Mouse (Mus musculus) myocyte (in vitro differentiated cells): Measurements from ENCODE around the gene Fgf12. TPM values are rescaled to one million over a fixed set of nuclear protein-coding genes. Genes with fewer than 3 reads are reported as not detected.

Experiments used
- H3K27me3 ChIP-seq: one replicate; pipeline ENCODE4 v1.6.1; 2011; ENCODE audit not compliant: control insufficient read depth, insufficient read depth, insufficient read length
- H3K36me3 ChIP-seq: one replicate; pipeline ENCODE4 v1.6.1; 2011; ENCODE audit not compliant: control insufficient read depth, insufficient read depth
- H3K4me2 ChIP-seq: one replicate; pipeline ENCODE4 v1.6.1; 2011; ENCODE audit warnings: low read depth, control low read depth
- H3K4me3 ChIP-seq: one replicate; pipeline ENCODE4 v1.5.1; 2011; ENCODE audit warnings: mild to moderate bottlenecking, control low read depth, moderate library complexity
- H3K79me2 ChIP-seq: one replicate; pipeline ENCODE4 v1.6.1; 2011; ENCODE audit not compliant: control insufficient read depth, insufficient read depth
- H3ac ChIP-seq: one replicate; pipeline ENCODE4 v1.6.1; 2011; ENCODE audit not compliant: control insufficient read depth, insufficient read length
- CEBPB ChIP-seq: IDR thresholded peaks from 2 replicates; pipeline ENCODE4 v1.6.1; 2011; ENCODE audit warnings: mild to moderate bottlenecking, moderate library complexity; ENCODE audit not compliant: poor library complexity, insufficient read depth, severe bottlenecking
- E2F4 ChIP-seq: IDR thresholded peaks from one replicate; pipeline ENCODE4 v1.6.1; 2011; ENCODE audit warnings: mild to moderate bottlenecking, control low read depth, moderate library complexity; ENCODE audit not compliant: insufficient read depth
- MAX ChIP-seq: IDR thresholded peaks from one replicate; pipeline ENCODE4 v1.6.1; 2011; ENCODE audit warnings: low read depth, mild to moderate bottlenecking, control low read depth
- MYOD1 ChIP-seq, 3 experiments: IDR thresholded peaks; one replicate each; pipeline ENCODE4 v1.6.1; 2011; ENCODE audit warnings: control low read depth in 2 of 3, low read depth in 2 of 3, mild to moderate bottlenecking in 2 of 3, moderate library complexity in 1 of 3; ENCODE audit not compliant: insufficient read length in 2 of 3, control insufficient read depth in 1 of 3
- MYOG ChIP-seq, 3 experiments: IDR thresholded peaks; one replicate each; pipeline ENCODE4 v1.6.1; 2011; ENCODE audit warnings: control low read depth in 2 of 3, low read depth in 2 of 3, mild to moderate bottlenecking in 2 of 3; ENCODE audit not compliant: insufficient read length in 2 of 3, control insufficient read depth in 1 of 3, insufficient read depth in 1 of 3
- POLR2A ChIP-seq: IDR thresholded peaks from one replicate; pipeline ENCODE4 v1.6.1; 2011; ENCODE audit warnings: low read depth, mild to moderate bottlenecking, control low read depth, moderate library complexity; ENCODE audit not compliant: insufficient read length
- POLR2AphosphoS2 ChIP-seq: IDR thresholded peaks from one replicate; pipeline ENCODE4 v1.6.1; 2011; ENCODE audit warnings: low read depth, control low read depth; ENCODE audit not compliant: insufficient read length
- REST ChIP-seq: IDR thresholded peaks from one replicate; pipeline ENCODE4 v1.6.1; 2011; ENCODE audit warnings: mild to moderate bottlenecking, control low read depth, moderate library complexity; ENCODE audit not compliant: insufficient read depth, insufficient read length
- SRF ChIP-seq: IDR thresholded peaks from one replicate; pipeline ENCODE4 v1.6.1; 2011; ENCODE audit warnings: low read depth; ENCODE audit not compliant: control insufficient read depth, insufficient read length
- TCF12 ChIP-seq: IDR thresholded peaks from one replicate; pipeline ENCODE4 v1.6.1; 2011; ENCODE audit warnings: mild to moderate bottlenecking, control low read depth; ENCODE audit not compliant: poor library complexity, insufficient read depth, severe bottlenecking
- TCF3 ChIP-seq: IDR thresholded peaks from one replicate; pipeline ENCODE4 v1.6.1; 2011; ENCODE audit warnings: low read depth, control low read depth; ENCODE audit not compliant: insufficient read length
- USF1 ChIP-seq: IDR thresholded peaks from one replicate; pipeline ENCODE4 v1.6.1; 2011; ENCODE audit warnings: low read depth, mild to moderate bottlenecking, control low read depth, moderate library complexity
- polyA plus RNA-seq: library from polyadenylated mRNA; unstranded; fragments of >200 nt; fragmentation: generic; extraction: Trizol; gene quantifications from one replicate; pipeline ENCODE4 v1.2.1, GENCODE M21; 2012; ENCODE audit warnings: missing spikeins

Gene Fgf12
- polyA plus RNA-seq, 1 experiment: not detected

DNA sequence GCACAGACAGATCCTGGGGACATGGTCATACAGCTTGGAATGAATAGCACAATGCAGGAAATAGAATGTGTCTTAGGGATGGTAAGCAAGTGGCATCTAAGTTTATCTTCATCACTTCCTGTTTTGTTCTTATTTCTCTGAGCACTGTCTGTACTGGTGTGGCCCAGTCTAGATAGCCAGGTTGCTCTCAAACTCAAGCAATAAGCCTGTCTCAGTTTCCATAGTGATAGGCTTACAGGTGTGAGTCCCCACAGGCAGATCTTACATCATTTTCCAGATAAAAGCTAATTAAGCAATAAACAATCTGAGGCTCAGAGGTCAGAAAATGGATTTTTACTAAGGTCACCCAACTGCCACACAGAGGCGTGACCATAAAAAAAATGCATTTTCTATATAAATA lies 348.7 kb downstream of the Fgf12 start:
- Histone ChIP-seq H3K4me3 (no peak overlapping the region), H3K4me2 (no peak overlapping the region), H3K27me3 (no peaks in the 10 kb centered on the region), H3K36me3 (no peaks in the 10 kb centered on the region), H3K79me2 (no peaks in the 10 kb centered on the region), H3ac (no peak overlapping the region)
- no peak for TF ChIP-seq POLR2A
- no peak for TF ChIP-seq TCF12
- no peak for TF ChIP-seq MYOG (IDR thresholded peaks at IDR 0.05; ENCODE audit: control insufficient read depth in 1 of 3, insufficient read depth in 1 of 3, insufficient read length in 2 of 3, low read depth in 2 of 3)
- no peak for TF ChIP-seq USF1
- no peak for TF ChIP-seq REST
- TF ChIP-seq CEBPB: no peak

GRCm38 (mm10) chr16:28402701-28403100 lies 350.2 kb downstream of the Fgf12 start:
- TF ChIP-seq POLR2AphosphoS2 (no peak), MYOD1 (IDR thresholded peaks at IDR 0.05; ENCODE audit: control insufficient read depth in 1 of 3, insufficient read length in 2 of 3, low read depth in 2 of 3) (no peak), TCF12 (no peak), TCF3 (no peak), POLR2A (no peak), MAX (no peak), MYOG (IDR thresholded peaks at IDR 0.05; ENCODE audit: control insufficient read depth in 1 of 3, insufficient read depth in 1 of 3, insufficient read length in 2 of 3, low read depth in 2 of 3) (no peak), SRF (no peak), USF1 (no peak), E2F4 (no peak), REST (no peak), CEBPB (no peak)
- Histone ChIP-seq H3K36me3 (no peaks in the 10 kb centered on the region), H3K4me3 (no peak overlapping the region), H3K27me3 (no peaks in the 10 kb centered on the region), H3K4me2 (no peak overlapping the region), H3ac (no peak overlapping the region), H3K79me2 (no peaks in the 10 kb centered on the region)

DNA sequence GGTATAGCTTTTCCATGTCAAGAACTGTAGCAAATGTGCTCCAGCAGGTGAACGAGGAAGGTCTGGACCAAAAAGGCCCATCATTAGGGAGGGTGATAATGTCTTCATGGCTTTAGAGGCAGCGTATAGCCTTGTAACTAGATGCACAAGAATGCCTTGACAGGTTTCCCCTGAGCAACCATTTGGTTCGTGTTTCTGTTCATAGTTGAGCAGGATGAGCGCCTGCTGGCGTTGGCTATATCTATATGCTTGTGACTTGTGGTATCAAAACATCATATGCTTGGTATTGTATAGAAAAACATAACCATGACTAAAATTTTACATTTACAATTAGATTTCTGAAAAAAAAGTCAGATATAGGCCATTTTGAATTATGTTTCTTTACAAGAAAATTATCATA lies 361.6 kb downstream of the Fgf12 start:
- TF ChIP-seq POLR2AphosphoS2 (no peak), MAX (no peak), USF1 (no peak), MYOG (IDR thresholded peaks at IDR 0.05; ENCODE audit: control insufficient read depth in 1 of 3, insufficient read depth in 1 of 3, insufficient read length in 2 of 3, low read depth in 2 of 3) (no peak), MYOD1 (IDR thresholded peaks at IDR 0.05; ENCODE audit: control insufficient read depth in 1 of 3, insufficient read length in 2 of 3, low read depth in 2 of 3) (no peak), TCF3 (no peak), CEBPB (no peak), POLR2A (no peak), E2F4 (no peak), SRF (no peak), REST (no peak), TCF12 (no peak)
- Histone ChIP-seq H3K36me3 (no peaks in the 10 kb centered on the region), H3ac (no peak overlapping the region), H3K4me2 (no peak overlapping the region), H3K27me3 (no peaks in the 10 kb centered on the region), H3K4me3 (no peak overlapping the region), H3K79me2 (no peaks in the 10 kb centered on the region)

DNA sequence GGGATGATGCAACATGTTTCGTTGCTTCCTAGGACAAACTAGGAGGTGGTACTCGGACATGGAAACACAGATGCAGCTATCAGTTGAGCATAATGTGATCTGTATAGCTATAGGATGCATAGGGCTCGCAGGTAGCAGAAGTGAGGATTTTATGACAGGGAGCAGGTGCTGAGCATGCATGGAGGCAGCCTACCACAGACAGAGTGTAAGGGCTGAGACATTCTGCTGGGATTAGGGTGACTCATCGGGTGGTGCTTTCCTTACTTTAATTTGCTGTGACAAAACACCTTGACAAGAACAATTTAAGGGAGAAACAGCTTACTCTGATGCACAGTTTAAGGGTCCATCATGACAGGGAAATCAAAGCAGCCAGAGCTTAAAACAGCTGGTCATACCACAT lies 363.8 kb downstream of the Fgf12 start:
- H3K4me2 ChIP-seq: no peak overlapping the region
- no peak overlapping the region for H3K4me3 ChIP-seq
- no peaks in the 10 kb centered on the region for H3K36me3 ChIP-seq
- H3ac ChIP-seq: no peak overlapping the region
- TF ChIP-seq CEBPB (no peak), USF1 (no peak), MYOG (IDR thresholded peaks at IDR 0.05; ENCODE audit: control insufficient read depth in 1 of 3, insufficient read depth in 1 of 3, insufficient read length in 2 of 3, low read depth in 2 of 3) (no peak), TCF12 (no peak)
- no peaks in the 10 kb centered on the region for H3K27me3 ChIP-seq
- H3K79me2 ChIP-seq: no peaks in the 10 kb centered on the region

DNA sequence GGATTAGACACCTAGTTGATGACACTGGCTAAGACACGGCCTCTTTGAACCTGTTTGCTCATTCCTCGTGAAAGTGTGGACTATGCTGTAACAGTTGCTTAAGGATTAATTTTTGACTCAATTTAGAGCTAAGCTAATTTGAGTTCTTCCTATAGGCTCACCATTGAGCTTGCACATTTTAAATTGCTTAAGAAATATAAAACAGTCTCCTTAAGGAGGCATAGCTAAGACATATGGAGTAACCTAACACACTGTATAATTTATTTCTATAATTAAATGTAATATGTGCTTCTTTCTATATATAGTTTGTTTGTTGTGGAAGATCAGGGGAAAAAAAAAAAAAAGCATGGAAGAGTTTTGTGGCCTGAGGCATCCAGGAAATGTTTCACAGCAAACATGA lies 378.1 kb downstream of the Fgf12 start:
- no peak overlapping the region for H3K4me2 ChIP-seq
- no peak overlapping the region for H3K4me3 ChIP-seq
- no peaks in the 10 kb centered on the region for H3K27me3 ChIP-seq
- H3K36me3 ChIP-seq: no peaks in the 10 kb centered on the region
- no peak for TF ChIP-seq TCF3
- no peaks in the 10 kb centered on the region for H3K79me2 ChIP-seq
- no peak overlapping the region for H3ac ChIP-seq

- H3ac ChIP-seq: no peak overlapping the region
- no peaks in the 10 kb centered on the region for H3K36me3 ChIP-seq
- no peak overlapping the region for H3K4me3 ChIP-seq
- H3K79me2 ChIP-seq: no peaks in the 10 kb centered on the region
- no peaks in the 10 kb centered on the region for H3K27me3 ChIP-seq
- TF ChIP-seq E2F4: no peak
- no peak for TF ChIP-seq SRF
- TF ChIP-seq MYOG (IDR thresholded peaks at IDR 0.05; ENCODE audit: control insufficient read depth in 1 of 3, insufficient read depth in 1 of 3, insufficient read length in 2 of 3, low read depth in 2 of 3): no peak
- no peak for TF ChIP-seq REST
- no peak for TF ChIP-seq POLR2A
- TF ChIP-seq CEBPB: no peak
- TF ChIP-seq MAX: no peak
- no peak for TF ChIP-seq USF1
- no peak overlapping the region for H3K4me2 ChIP-seq
Observed at GRCm38 (mm10) chr16:28373311-28373710, 379.6 kb downstream of the Fgf12 start.
